Mouse (Mus musculus): Measurements from ENCODE around the gene Cdkn1c. TPM values are rescaled to one million over a fixed set of nuclear protein-coding genes. Genes with fewer than 3 reads are reported as not detected.
A peak's percentile ranks its signal among the peaks of the same experiment; 100 is the strongest.

Cdkn1c gene
- polyA plus RNA-seq, 1 experiment from 2014 or later, result 329 TPM

DNA sequence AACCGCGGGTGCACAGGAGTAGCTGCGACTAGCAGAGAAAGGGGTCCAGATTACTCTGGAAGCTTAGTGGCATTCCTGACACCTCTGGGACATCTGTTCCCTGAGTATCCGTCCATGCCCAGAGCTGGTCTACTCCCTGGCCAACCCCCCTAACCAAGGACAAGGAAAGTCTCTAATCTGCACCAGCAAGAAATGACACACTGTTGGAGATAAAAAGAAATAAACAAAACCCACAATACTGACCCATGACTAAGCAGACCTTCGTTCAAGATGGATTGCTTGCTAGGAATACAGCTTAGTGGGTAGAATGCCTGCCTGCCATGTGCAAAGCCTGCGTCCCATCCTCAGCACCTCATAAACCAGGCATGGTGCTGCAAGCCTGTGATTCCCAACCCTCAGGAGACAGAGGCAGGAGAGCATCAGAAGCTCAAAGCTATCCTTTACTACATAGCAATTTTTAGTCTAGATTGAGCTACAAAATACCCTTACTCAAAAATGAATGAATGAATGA, 32.8 kb upstream of the Cdkn1c start:
- no peak for DNase-seq (ENCODE audit: low spot score)
- Histone ChIP-seq H3K4me3 (no peak overlapping the region), H3K36me3 (no peaks in the 10 kb centered on the region), H3K27me3 (ENCODE audit: low read depth, poor library complexity, severe bottlenecking) (peaks cover 30% of the 10 kb centered on the region; the same call in 1 of the 2 replicates), H3K9me3 (replicated peaks) (no peaks in the 10 kb centered on the region), H3K4me1 (no peaks in the 10 kb centered on the region), H3K27ac (replicated peaks) (no peak overlapping the region)
- WGBS, result 87% methylated on average over 6 of the region's 6 CpGs

DNA sequence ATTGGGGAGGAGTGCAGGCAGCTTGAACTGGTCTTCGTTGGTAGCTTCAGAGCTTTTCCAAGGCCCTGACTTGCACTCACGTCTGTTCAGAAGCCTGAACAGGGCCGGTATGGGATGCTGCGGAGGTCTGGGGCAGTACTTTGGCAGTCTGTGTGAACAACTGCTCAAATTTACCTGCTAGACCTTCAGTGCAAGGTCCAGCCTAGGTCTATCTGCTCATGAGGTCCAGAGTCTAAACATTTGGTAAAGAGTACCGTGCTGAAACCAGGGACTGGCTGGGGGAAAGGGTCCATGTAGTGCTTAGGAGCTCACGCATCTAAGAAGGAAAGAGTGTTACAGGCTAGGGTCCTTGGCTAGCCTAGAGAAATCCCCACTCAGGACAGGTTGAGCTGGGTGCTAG, 28.9 kb upstream of the Cdkn1c start:
- Histone ChIP-seq H3K4me1 (no peaks in the 10 kb centered on the region), H3K27ac (replicated peaks) (no peak overlapping the region), H3K27me3 (ENCODE audit: low read depth, poor library complexity, severe bottlenecking) (peaks cover 18% of the 10 kb centered on the region; the same call in 1 of the 2 replicates), H3K36me3 (no peaks in the 10 kb centered on the region), H3K4me3 (no peak overlapping the region), H3K9me3 (replicated peaks) (no peaks in the 10 kb centered on the region)
- 86% methylated on average over 6 of the region's 6 CpGs for WGBS
- no peak for DNase-seq (ENCODE audit: low spot score)

DNA sequence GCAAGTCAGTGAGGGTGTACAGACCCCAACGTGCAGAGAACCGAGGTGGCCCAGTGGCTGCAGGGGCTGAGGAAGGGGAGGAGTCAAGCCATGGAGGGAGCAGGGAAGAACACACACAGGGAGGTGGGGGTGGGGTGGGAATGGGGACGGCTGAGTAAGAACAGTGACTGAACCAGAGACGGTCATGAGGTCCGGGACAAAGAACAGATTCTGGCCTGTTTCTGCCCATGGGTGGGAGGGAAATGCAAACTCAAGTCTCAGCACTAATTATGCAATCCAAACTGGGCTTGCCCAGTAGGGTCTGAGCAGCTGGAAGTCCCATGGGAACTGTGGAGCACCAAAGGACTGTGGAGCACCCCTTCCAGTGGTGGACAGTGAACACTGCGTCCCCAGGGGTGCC, 21.7 kb upstream of the Cdkn1c start:
- no peak for DNase-seq (ENCODE audit: low spot score)
- 15% methylated on average over 6 of the region's 6 CpGs for WGBS
- Histone ChIP-seq H3K9me3 (replicated peaks) (no peaks in the 10 kb centered on the region), H3K27me3 (ENCODE audit: low read depth, poor library complexity, severe bottlenecking) (peaks cover 14% of the 10 kb centered on the region), H3K4me3 (no peak overlapping the region), H3K27ac (replicated peaks) (peak overlapping the region; percentile 58; the same call in 1 of the 2 replicates), H3K4me1 (peaks cover 9% of the 10 kb centered on the region), H3K36me3 (no peaks in the 10 kb centered on the region)

DNA sequence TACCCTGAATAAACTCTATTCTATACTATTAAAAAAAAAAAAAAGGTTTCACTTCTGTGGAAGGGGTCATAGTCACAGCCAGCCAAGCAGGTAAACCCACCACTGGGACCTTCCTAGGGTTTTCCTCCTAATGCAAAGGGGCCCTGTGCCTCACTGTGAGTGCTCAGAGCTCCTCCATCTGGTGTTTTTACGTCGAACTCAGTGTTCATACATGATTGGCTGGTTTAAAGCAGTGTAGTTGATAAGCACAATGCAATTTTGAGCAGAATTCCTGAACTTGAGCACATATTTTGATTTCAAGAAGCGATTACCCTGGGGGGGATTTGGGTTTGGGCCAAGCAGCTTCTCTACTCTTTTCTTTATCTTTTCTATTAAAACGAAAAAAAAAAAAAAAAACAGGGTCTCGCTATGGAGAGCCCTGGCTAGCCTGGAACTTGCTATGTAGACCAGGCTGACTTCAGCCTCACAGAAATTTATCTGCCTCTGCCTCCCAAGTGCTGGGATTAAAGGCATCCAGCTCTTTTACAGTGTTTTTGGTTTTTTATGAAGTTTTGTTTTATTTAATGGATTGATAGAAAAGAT, 21.0 kb upstream of the Cdkn1c start:
- H3K27me3 ChIP-seq (ENCODE audit: low read depth, poor library complexity, severe bottlenecking), result peaks cover 14% of the 10 kb centered on the region
- H3K36me3 ChIP-seq, result no peaks in the 10 kb centered on the region

DNA sequence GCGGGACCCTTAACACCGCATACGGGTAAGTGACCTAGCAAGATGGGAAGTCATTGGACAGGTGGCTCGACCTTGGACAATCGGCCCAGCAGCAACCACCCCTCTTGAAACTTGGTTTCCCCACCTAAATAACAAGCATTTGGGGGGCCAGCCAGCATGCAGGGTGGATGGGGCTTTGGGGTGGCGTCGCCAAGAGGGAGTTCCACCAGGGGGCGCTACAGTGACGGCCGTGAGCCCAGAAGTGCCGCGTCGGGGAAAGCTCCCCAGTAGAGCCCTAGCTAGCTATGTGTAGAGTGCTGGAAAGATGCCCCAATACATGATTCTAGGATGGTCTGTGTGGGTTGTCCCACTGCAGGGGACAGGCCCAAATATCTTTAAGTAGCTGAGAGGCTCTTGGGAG, 19.6 kb upstream of the Cdkn1c start:
- Histone ChIP-seq H3K4me3 (no peak overlapping the region), H3K9me3 (replicated peaks) (no peaks in the 10 kb centered on the region), H3K27ac (replicated peaks) (no peak overlapping the region), H3K36me3 (no peaks in the 10 kb centered on the region), H3K4me1 (peaks cover 9% of the 10 kb centered on the region), H3K27me3 (ENCODE audit: low read depth, poor library complexity, severe bottlenecking) (peaks cover 14% of the 10 kb centered on the region)
- DNase-seq (ENCODE audit: low spot score), result peak; percentile 49
- WGBS, result 39% methylated on average over 13 of the region's 13 CpGs

More for the DNA sequence above, 21.0 kb upstream of the Cdkn1c start:
- Histone ChIP-seq H3K9me3 (replicated peaks) (no peaks in the 10 kb centered on the region), H3K4me1 (peaks cover 9% of the 10 kb centered on the region), H3K4me3 (no peak overlapping the region), H3K27ac (replicated peaks) (no peak overlapping the region)
- no peak for DNase-seq (ENCODE audit: low spot score)
- 56% methylated on average over 5 of the region's 5 CpGs for WGBS

DNA sequence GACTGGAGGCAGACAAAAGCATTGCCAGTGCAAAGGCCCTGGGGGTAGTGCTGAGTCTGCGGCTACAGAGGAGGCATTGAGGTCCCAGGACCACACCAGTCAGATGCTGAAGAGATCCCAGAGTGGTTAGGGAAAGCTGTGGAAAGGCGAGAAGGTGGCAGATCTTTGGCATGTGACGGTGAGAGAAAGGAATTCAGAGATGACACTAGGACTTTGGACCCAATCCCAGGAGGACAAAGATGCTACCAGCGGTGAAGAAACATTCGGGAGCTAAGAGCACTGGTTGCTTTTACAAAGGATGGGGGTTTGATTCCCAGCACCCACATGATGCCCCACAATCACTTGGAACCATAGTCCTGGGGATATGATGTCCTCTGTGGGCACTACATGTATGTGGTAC, 16.9 kb upstream of the Cdkn1c start:
- WGBS, result 91% methylated on average over 5 of the region's 5 CpGs
- Histone ChIP-seq H3K27me3 (ENCODE audit: low read depth, poor library complexity, severe bottlenecking) (peaks cover 14% of the 10 kb centered on the region), H3K9me3 (replicated peaks) (no peaks in the 10 kb centered on the region), H3K4me1 (peaks cover 13% of the 10 kb centered on the region), H3K36me3 (no peaks in the 10 kb centered on the region), H3K4me3 (no peak overlapping the region), H3K27ac (replicated peaks) (no peak overlapping the region)
- DNase-seq (ENCODE audit: low spot score), result no peak

DNA sequence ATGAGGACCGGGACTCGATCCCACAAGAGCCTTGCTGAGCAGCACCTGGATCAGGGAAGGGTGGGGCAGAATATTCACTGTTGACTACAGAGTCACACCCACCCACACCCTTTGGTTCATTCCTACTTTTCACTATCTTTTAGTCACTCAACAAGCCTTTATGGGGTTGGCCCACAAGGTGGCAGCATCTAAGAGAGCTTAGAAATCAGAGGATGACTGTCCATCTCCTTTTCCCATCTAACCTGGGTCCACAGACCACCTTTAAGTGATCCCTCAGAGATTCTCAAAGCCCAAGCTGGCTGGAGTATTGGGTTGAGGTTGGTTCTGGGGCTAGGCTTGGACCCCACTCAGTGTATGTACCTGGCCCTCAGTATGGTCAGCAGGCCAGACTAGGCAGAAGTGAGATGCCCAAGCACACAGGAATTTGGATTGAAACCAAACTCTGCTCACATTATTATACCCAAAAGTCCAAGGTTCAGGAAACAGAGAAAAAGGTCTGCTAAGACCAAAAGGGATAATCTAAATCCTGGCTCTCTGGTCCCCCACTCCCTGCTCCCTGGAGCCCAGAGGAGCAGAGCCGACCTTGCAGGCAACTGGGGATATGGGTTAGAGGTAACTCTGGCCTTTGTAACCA, 16.0 kb upstream of the Cdkn1c start:
- no peak overlapping the region for H3K4me3 ChIP-seq
- H3K36me3 ChIP-seq, result no peaks in the 10 kb centered on the region
- no peaks in the 10 kb centered on the region for H3K9me3 ChIP-seq (replicated peaks)
- peaks cover 5% of the 10 kb centered on the region for H3K4me1 ChIP-seq
- no peak overlapping the region for H3K27ac ChIP-seq (replicated peaks)
- 90% methylated on average over 3 of the region's 3 CpGs for WGBS
- peaks cover 14% of the 10 kb centered on the region for H3K27me3 ChIP-seq (ENCODE audit: low read depth, poor library complexity, severe bottlenecking)
- no peak for DNase-seq (ENCODE audit: low spot score)

DNA sequence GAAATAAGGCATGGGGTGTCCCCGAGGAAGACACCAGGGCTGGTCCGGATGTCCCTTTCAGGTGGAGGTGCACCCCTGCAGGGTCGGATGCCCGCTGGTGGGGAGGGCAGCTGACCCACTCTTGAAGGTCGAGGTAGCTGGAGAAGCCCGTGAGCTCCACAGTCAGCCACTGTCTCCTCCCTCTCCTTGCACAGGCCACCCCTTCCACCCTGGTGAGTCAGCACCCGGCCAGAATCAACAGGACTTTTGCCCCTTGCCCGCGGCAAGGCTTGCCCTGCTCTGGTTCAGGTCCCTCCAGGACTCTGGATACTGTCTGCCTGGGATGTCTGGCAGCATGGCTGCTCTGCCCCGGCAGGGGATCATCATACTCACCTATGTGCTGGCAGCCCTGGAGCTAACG, 15.0 kb upstream of the Cdkn1c start:
- peaks cover 12% of the 10 kb centered on the region for H3K27me3 ChIP-seq (ENCODE audit: low read depth, poor library complexity, severe bottlenecking)
- 87% methylated on average over 11 of the region's 11 CpGs for WGBS
- H3K9me3 ChIP-seq (replicated peaks), result no peaks in the 10 kb centered on the region

DNA sequence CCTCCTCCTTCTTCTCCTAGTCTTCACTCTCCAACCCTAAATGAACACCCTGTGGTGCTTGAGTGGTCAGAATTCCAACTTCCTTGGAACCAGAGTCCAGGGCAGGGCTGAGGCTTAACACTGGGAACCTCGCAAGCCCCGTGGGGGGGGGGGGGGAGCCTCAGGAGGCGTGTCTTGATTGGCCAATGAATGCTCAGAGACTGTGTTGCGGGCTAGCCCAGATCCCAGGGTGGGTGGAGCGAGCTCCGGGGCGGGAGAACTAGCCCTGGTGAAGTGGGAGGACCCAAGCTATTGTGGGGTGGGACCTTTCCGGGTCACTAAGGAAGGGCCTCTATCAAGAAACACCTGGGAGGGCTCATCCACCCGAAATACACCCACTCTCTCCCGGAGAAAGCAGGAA, 14.0 kb upstream of the Cdkn1c start:
- no peaks in the 10 kb centered on the region for H3K9me3 ChIP-seq (replicated peaks)
- no peak overlapping the region for H3K27ac ChIP-seq (replicated peaks)
- H3K4me1 ChIP-seq, result peaks cover 7% of the 10 kb centered on the region
- H3K4me3 ChIP-seq, result no peak overlapping the region
- H3K27me3 ChIP-seq (ENCODE audit: low read depth, poor library complexity, severe bottlenecking), result peaks cover 8% of the 10 kb centered on the region; the same call in 1 of the 2 replicates
- WGBS, result 27% methylated on average over 10 of the region's 10 CpGs
- DNase-seq (ENCODE audit: low spot score), result no peak
- no peaks in the 10 kb centered on the region for H3K36me3 ChIP-seq

More for the DNA sequence above, 15.0 kb upstream of the Cdkn1c start:
- DNase-seq (ENCODE audit: low spot score), result no peak
- Histone ChIP-seq H3K4me1 (peaks cover 5% of the 10 kb centered on the region), H3K27ac (replicated peaks) (no peak overlapping the region), H3K4me3 (no peak overlapping the region), H3K36me3 (no peaks in the 10 kb centered on the region)

DNA sequence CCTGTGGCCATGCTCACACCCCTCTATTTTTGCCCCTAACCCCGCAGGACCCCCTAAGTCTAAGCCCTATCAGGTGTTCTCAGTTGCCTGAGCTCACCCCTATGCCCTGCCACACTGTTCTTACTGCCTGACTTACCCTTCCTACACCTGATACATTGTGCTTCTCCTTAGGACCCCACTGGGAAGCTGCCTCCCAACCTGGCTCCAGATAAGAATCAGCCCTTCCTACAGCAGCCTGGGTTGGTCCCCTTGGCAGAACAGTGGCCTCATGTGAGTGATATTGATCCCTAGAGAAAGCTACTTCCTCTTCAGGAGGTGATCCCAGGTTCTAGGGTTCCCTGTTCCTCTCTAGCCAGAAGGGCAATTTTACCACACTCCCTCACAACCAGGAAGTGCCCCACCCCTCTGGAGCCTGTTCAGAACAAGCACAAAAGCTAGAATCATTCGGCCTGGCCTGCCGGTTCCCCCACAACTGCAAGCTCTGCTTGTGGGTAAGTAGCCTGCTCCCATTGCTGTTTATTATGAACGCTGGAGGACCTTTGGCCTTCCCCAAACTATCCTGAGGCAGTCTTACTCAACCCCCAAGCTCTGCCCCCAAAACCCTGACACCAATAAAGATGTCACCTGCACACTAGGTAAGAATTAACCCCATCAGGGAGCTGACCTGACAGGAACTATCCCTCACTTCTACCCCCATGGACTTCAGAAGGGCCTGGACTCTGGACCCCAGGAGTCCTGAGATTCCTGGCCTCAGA, 12.7 kb upstream of the Cdkn1c start, which contains the start of gene Slc22a18:
Gene Slc22a18, plus strand, starts transcription at position 390 of the 755 bp plus-strand sequence.
- H3K36me3 ChIP-seq, result no peaks in the 10 kb centered on the region
- DNase-seq (ENCODE audit: low spot score), result no peak
- H3K9me3 ChIP-seq (replicated peaks), result no peaks in the 10 kb centered on the region
- peaks cover 10% of the 10 kb centered on the region for H3K27me3 ChIP-seq (ENCODE audit: low read depth, poor library complexity, severe bottlenecking)
- H3K4me3 ChIP-seq, result no peak within 1 kb of the TSS
- H3K27ac ChIP-seq (replicated peaks), result no peak within 1 kb of the TSS
- 55% methylated on average over 4 of the region's 4 CpGs for WGBS
- peaks cover 13% of the 10 kb centered on the region for H3K4me1 ChIP-seq

DNA sequence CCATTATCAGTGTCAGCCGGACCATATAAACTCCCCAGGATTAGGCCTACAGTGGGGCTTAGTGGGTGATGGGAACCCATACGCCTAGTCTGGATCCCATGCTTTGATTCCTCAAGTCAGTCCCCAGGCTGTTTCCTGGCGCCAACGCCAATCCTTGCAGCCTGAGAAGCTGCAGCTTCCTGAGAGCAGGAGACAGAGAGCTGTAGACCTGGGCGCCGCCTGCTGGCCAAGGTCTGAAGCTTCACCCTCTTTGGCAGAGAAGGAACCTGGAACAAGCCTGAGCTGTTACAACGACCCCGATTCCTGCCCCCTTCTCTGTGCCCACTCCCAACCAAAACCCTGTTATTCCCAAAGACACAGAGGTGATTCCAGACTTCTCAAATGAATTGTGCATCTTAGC, 9.1 kb upstream of the Cdkn1c start:
- Histone ChIP-seq H3K36me3 (no peaks in the 10 kb centered on the region), H3K9me3 (replicated peaks) (peaks cover 4% of the 10 kb centered on the region), H3K4me1 (peaks cover 44% of the 10 kb centered on the region), H3K27ac (replicated peaks) (0 out of 2 replicates have a peak overlapping the region, but pooled peaks have one; percentile 19), H3K27me3 (ENCODE audit: low read depth, poor library complexity, severe bottlenecking) (peaks cover 39% of the 10 kb centered on the region), H3K4me3 (no peak overlapping the region)
- DNase-seq (ENCODE audit: low spot score), result peak; percentile 80
- WGBS, result 26% methylated on average over 8 of the region's 8 CpGs

DNA sequence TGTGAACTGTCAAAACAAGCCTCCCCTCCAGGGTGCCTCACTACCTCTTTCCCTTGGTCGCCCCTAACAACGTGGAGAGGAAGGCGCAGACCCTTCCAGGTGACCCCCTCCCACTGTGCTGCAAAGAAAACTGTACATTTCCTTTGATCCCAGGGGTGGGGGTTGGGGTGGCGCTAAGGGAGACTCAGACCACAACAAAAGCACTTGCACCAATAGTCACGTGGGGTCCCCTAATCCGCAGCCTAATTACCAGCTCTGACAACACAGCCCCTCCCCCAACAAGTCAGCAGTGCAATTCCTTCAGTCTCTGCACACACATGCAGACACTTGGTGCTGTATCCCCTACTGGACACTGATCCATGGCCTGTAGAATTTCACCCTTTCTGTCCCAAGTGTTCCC, 6.9 kb upstream of the Cdkn1c start:
- WGBS, result 4% methylated on average over 6 of the region's 6 CpGs
- peaks cover 58% of the 10 kb centered on the region for H3K27me3 ChIP-seq (ENCODE audit: low read depth, poor library complexity, severe bottlenecking)

More for the DNA sequence above, 6.9 kb upstream of the Cdkn1c start:
- Histone ChIP-seq H3K9me3 (replicated peaks) (peaks cover 14% of the 10 kb centered on the region), H3K4me1 (peaks cover 60% of the 10 kb centered on the region), H3K4me3 (peak overlapping the region; percentile 18; the same call in 1 of the 2 replicates), H3K27ac (replicated peaks) (peak overlapping the region; percentile 76), H3K36me3 (no peaks in the 10 kb centered on the region)
- peak; percentile 61 for DNase-seq (ENCODE audit: low spot score)
